Mouse (Mus musculus) lung, postnatal 0 days (tissue): ENCODE measurements around the gene Fam189a2. TPM values are rescaled to one million over a fixed set of nuclear protein-coding genes. Genes with fewer than 3 reads are reported as not detected.

Source experiments
- ATAC-seq: fragments of 200-750 bp; cut with Nextera tagmentation; 2 replicates; pipeline ENCODE4 v1.8.0; 2017; ENCODE audit warnings: moderate library complexity
- DNase-seq: peaks from one replicate; pipeline ENCODE4 v3.0.0-alpha.2; 2016; ENCODE audit warnings: low spot score
- H3K27ac ChIP-seq: fragments of 300-500 bp; sonication (generic); 2 replicates; pipeline ENCODE4 v1.5.1; 2014; ENCODE audit warnings: antibody characterized with exemption, mild to moderate bottlenecking, low read length, mixed read lengths
- H3K27me3 ChIP-seq: fragments of 300-500 bp; sonication (generic); replicated peaks from 2 replicates; pipeline ENCODE4 v1.6.1; 2014; ENCODE audit warnings: low read length, mixed read lengths; ENCODE audit not compliant: insufficient read depth
- H3K36me3 ChIP-seq: fragments of 300-500 bp; sonication (generic); 2 replicates; pipeline ENCODE4 v1.6.1; 2014; ENCODE audit warnings: low read length, mixed read lengths; ENCODE audit not compliant: insufficient read depth
- H3K4me1 ChIP-seq: fragments of 300-500 bp; sonication (generic); 2 replicates; pipeline ENCODE4 v1.6.1; 2014; ENCODE audit warnings: antibody characterized with exemption, low read depth, low read length, mixed read lengths; ENCODE audit not compliant: insufficient read depth
- H3K4me2 ChIP-seq: fragments of 300-500 bp; sonication (generic); replicated peaks from 2 replicates; pipeline ENCODE4 v1.6.1; 2014; ENCODE audit warnings: low read depth, mild to moderate bottlenecking, low read length, moderate library complexity, mixed read lengths
- H3K4me3 ChIP-seq: fragments of 300-500 bp; sonication (generic); 2 replicates; pipeline ENCODE4 v1.5.1; 2014; ENCODE audit warnings: low read depth, low read length
- H3K9ac ChIP-seq: fragments of 300-500 bp; sonication (generic); replicated peaks from 2 replicates; pipeline ENCODE4 v1.6.1; 2014; ENCODE audit warnings: low read depth, mild to moderate bottlenecking
- H3K9me3 ChIP-seq: fragments of 300-500 bp; sonication (generic); 2 replicates; pipeline ENCODE4 v1.6.1; 2016; ENCODE audit warnings: low read length, mixed read lengths
- CTCF ChIP-seq: IDR thresholded peaks from 2 replicates; pipeline ENCODE4 v1.5.1; 2016; ENCODE audit warnings: antibody characterized with exemption, mild to moderate bottlenecking
- EP300 ChIP-seq: IDR thresholded peaks from 2 replicates; pipeline ENCODE4 v1.6.1; 2016; ENCODE audit warnings: antibody characterized with exemption, mild to moderate bottlenecking, control low read depth
- WGBS: fragments of 180-500 bp; shearing (Covaris S2); extraction: QIAGEN DNeasy Blood & Tissue Kit; methylation state at CpG from one replicate; pipeline ENCODE4 v1.1.7; 2014; 5-methylcytosine and 5-hydroxymethylcytosine counted together
- polyA plus RNA-seq: library from polyadenylated mRNA; unstranded; fragments of >200 nt; fragmentation: Nextera tagmentation; extraction: Ambion mirVana; gene quantifications from 2 replicates; pipeline ENCODE4 v1.2.1, GENCODE M21; 2015

Gene Fam189a2
- polyA plus RNA-seq, 1 experiment from 2014 or later: 26.2 TPM

DNA sequence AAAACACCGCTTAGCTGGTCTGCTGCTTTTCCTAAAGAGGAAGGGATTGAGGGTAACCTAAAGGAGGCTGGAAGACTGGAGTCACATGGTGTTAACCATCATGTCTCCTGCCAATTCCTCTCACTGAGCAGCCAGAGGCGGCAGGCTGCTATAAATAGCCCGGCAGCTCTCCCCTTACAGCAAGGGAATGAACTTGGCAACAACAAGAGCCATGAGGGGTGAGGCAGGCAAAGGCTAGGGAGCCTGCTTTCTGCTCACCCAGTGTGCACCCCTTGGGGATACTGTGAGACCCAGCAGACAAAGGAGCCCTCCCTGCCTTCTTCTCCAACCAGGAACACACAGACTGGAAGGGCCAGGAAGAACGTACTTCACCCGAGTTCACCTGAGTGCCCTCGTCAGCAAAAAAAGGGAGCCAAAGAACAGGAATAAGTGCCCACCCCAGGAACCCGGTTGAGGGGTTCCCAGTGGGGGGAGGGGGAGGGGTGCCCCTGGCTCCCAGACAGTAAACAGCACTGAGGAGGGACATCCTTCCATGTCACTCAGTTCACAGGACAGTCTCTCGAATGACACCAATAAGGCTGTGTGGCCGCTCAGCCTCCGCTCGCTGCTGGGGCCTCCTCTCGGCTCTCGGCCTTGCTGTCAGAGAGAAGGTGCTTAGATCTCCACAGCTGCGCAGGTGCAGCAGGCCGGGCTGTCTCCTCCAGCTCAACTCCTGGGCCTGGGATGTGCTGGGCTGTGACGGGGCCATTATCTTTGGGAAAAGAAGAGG is 57.8 kb downstream of the Fam189a2 start:
- Histone ChIP-seq H3K4me3 (no peak overlapping the region), H3K4me1 (peaks cover 8% of the 10 kb centered on the region; the same call in 1 of the 2 replicates), H3K27me3 (no peaks in the 10 kb centered on the region), H3K36me3 (peaks cover 14% of the 10 kb centered on the region; the same call in 1 of the 2 replicates), H3K27ac (peak overlapping the region; percentile 51), H3K4me2 (no peak overlapping the region), H3K9ac (no peak overlapping the region), H3K9me3 (no peaks in the 10 kb centered on the region)
- ATAC-seq (peak; percentile 63), DNase-seq (peak; percentile 88)
- WGBS: 55% methylated on average over 16 of the region's 16 CpGs
- TF ChIP-seq EP300: no peak
- TF ChIP-seq CTCF: peak; percentile 40

- TF ChIP-seq CTCF (no peak), EP300 (no peak)
- H3K4me3 ChIP-seq: no peak overlapping the region
- ATAC-seq (no peak), DNase-seq (no peak)
- H3K9me3 ChIP-seq: no peaks in the 10 kb centered on the region
- H3K4me1 ChIP-seq: peaks cover 8% of the 10 kb centered on the region; the same call in 1 of the 2 replicates
- no peak overlapping the region for H3K4me2 ChIP-seq
- H3K27me3 ChIP-seq: no peaks in the 10 kb centered on the region
- 88% methylated on average over 7 of the region's 7 CpGs for WGBS
- H3K36me3 ChIP-seq: peaks cover 14% of the 10 kb centered on the region; the same call in 1 of the 2 replicates
- no peak overlapping the region for H3K9ac ChIP-seq
- no peak overlapping the region for H3K27ac ChIP-seq
Observed at GRCm38 (mm10) chr19:23971391-23971790, 59.4 kb downstream of the Fam189a2 start.

- Histone ChIP-seq H3K4me2 (no peak overlapping the region), H3K4me1 (peaks cover 8% of the 10 kb centered on the region; the same call in 1 of the 2 replicates), H3K27me3 (no peaks in the 10 kb centered on the region), H3K9ac (no peak overlapping the region), H3K27ac (no peak overlapping the region), H3K4me3 (no peak overlapping the region), H3K9me3 (no peaks in the 10 kb centered on the region), H3K36me3 (0 out of 2 replicates have a peak, but pooled peaks cover 10% of the 10 kb centered on the region)
- 96% methylated on average over 3 of the region's 3 CpGs for WGBS
- DNase-seq (no peak), ATAC-seq (no peak)
- TF ChIP-seq EP300 (no peak), CTCF (no peak)
Observed at GRCm38 (mm10) chr19:23970374-23970773, 60.4 kb downstream of the Fam189a2 start.

GRCm38 (mm10) chr19:23968862-23969225 is 62.0 kb downstream of the Fam189a2 start:
- Histone ChIP-seq H3K4me1 (peaks cover 8% of the 10 kb centered on the region; the same call in 1 of the 2 replicates), H3K27ac (peak overlapping the region; percentile 83), H3K4me2 (no peak overlapping the region)

GRCm38 (mm10) chr19:23968125-23968861 is 62.5 kb downstream of the Fam189a2 start:
- Histone ChIP-seq H3K9ac (no peak overlapping the region), H3K27ac (peak overlapping the region; percentile 83), H3K4me2 (no peak overlapping the region), H3K9me3 (no peaks in the 10 kb centered on the region), H3K36me3 (0 out of 2 replicates have a peak, but pooled peaks cover 2% of the 10 kb centered on the region), H3K4me3 (no peak overlapping the region), H3K4me1 (peaks cover 7% of the 10 kb centered on the region; the same call in 1 of the 2 replicates), H3K27me3 (no peaks in the 10 kb centered on the region)
- DNase-seq (peak; percentile 89), ATAC-seq (peak; percentile 85)
- no peak for TF ChIP-seq CTCF
- TF ChIP-seq EP300: 0 out of 2 replicates have a peak, but pooled peaks have one; percentile 22
- WGBS: 51% methylated on average over 5 of the region's 5 CpGs

More at GRCm38 (mm10) chr19:23968862-23969225, 62.0 kb downstream of the Fam189a2 start:
- TF ChIP-seq CTCF (0 out of 2 replicates have a peak, but pooled peaks have one; percentile 2), EP300 (no peak)
- Histone ChIP-seq H3K4me3 (no peak overlapping the region), H3K9me3 (no peaks in the 10 kb centered on the region), H3K27me3 (no peaks in the 10 kb centered on the region), H3K36me3 (0 out of 2 replicates have a peak, but pooled peaks cover 5% of the 10 kb centered on the region), H3K9ac (no peak overlapping the region)
- ATAC-seq (no peak), DNase-seq (no peak)
- WGBS: 63% methylated on average over 2 of the region's 2 CpGs

DNA sequence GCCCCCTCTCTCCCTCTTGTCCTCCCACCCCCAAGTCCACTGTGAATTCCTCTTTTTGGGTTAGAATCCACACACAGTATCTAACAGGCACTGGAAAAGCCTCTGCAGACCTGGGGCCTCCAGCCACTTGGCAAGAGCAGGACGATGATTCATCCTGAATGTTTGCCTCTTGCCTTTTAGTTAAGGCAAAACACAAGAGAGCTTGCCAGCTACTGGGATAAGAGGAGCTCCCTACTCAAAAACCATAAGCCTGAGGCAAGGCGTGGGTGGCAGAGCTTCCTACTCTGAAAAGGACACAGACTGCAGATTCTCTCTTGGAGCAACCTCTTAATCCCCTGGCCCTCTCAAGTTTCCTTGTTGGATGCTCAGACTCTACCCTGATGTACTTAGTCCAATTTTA is 63.7 kb downstream of the Fam189a2 start:
- Histone ChIP-seq H3K27ac (peak overlapping the region; percentile 69), H3K4me3 (no peak overlapping the region), H3K4me1 (no peaks in the 10 kb centered on the region; the same call in 1 of the 2 replicates), H3K36me3 (no peaks in the 10 kb centered on the region), H3K9ac (no peak overlapping the region), H3K9me3 (no peaks in the 10 kb centered on the region), H3K27me3 (no peaks in the 10 kb centered on the region), H3K4me2 (no peak overlapping the region)
- TF ChIP-seq CTCF (no peak), EP300 (no peak)
- peak; percentile 60 for ATAC-seq
- DNase-seq: peak; percentile 90
- WGBS: 21% methylated on average over 2 of the region's 2 CpGs
